13 mouse cellular contexts compared by ENCODE assay signal in genomic region chr9:37077063-37077418, GRCm38 (mm10).
DNase-seq lines count a peak whose midpoint lies in the region; ATAC-seq and TF ChIP-seq lines count a peak whose summit lies in the region.
"Had no signal": no experiment of that assay in that cellular context is flagged by ENCODE, and none has a peak within 500 bp of the region (broad histone marks: within the 10 kb centered on the region; RNA-seq: fewer than 3 reads in every experiment).

No protein-coding gene starts in this region.

- TF ChIP-seq EP300 in liver, postnatal 0 days (IDR thresholded peaks at IDR 0.05; ENCODE audit: low read depth), result no peak

- ATAC-seq in lung, embryonic 14.5 days (ENCODE audit: insufficient read depth), result peak; percentile 50; the same call in 1 of the 2 replicates
- peak; percentile 61 for ATAC-seq in forebrain, embryonic 13.5 days
- no peak for ATAC-seq in intestine, embryonic 16.5 days
- ATAC-seq in neural tube, embryonic 15.5 days (ENCODE audit: low FRiP score), result peak; percentile 49
- ATAC-seq in liver, postnatal 0 days, result no peak

- no peak for DNase-seq in lung, embryonic 14.5 days
- DNase-seq in lung, postnatal 4 days, result no peak
- no peak for DNase-seq in spleen, postnatal 4 days (ENCODE audit: low spot score in 2 of 2)
- no peak for DNase-seq in liver, postnatal 0 days
- no peak for DNase-seq in spleen, adult 12 weeks (ENCODE audit: low spot score)
- DNase-seq: adrenal gland, postnatal 25 days; cerebellum, adult 11 months; kidney, adult 18-20 months; thymus, postnatal 25 days had no signal

- H3K9me3 ChIP-seq in lung, embryonic 14.5 days (ENCODE audit: low read depth, low read length), result no peaks in the 10 kb centered on the region
- no peaks in the 10 kb centered on the region for H3K9me3 ChIP-seq in forebrain, embryonic 13.5 days (replicated peaks)
- no peaks in the 10 kb centered on the region for H3K9me3 ChIP-seq in intestine, embryonic 16.5 days (ENCODE audit: control insufficient read depth, low read length)
- no peaks in the 10 kb centered on the region for H3K9me3 ChIP-seq in neural tube, embryonic 15.5 days (replicated peaks)
- H3K9me3 ChIP-seq in liver, postnatal 0 days (ENCODE audit: low read length), result no peaks in the 10 kb centered on the region
- H3K9me3 ChIP-seq: heart, embryonic 13.5 days had no signal

- 64% methylated on average over 2 of the region's 2 CpGs for WGBS in lung, embryonic 14.5 days
- 25% methylated on average over 2 of the region's 2 CpGs for WGBS in forebrain, embryonic 13.5 days
- 72% methylated on average over 2 of the region's 2 CpGs for WGBS in intestine, embryonic 16.5 days
- WGBS in neural tube, embryonic 15.5 days, result 26% methylated on average over 2 of the region's 2 CpGs
- WGBS in liver, postnatal 0 days (ENCODE audit: insufficient replicate concordance), result 53% methylated on average over 2 of the region's 2 CpGs

- TF ChIP-seq CTCF in lung, embryonic 14.5 days (IDR thresholded peaks at IDR 0.05; ENCODE audit: low read depth), result no peak
- TF ChIP-seq CTCF in liver, postnatal 0 days (IDR thresholded peaks at IDR 0.05; ENCODE audit: low read depth), result no peak

- H3K4me2 ChIP-seq in lung, embryonic 14.5 days, result peak overlapping the region; percentile 35; the same call in 1 of the 2 replicates
- peak overlapping the region; percentile 46 for H3K4me2 ChIP-seq in forebrain, embryonic 13.5 days
- no peak overlapping the region for H3K4me2 ChIP-seq in intestine, embryonic 16.5 days (ENCODE audit: low read depth, low read length)
- H3K4me2 ChIP-seq in neural tube, embryonic 15.5 days, result peak overlapping the region; percentile 40
- no peak overlapping the region for H3K4me2 ChIP-seq in liver, postnatal 0 days (ENCODE audit: low read depth, low read length)
- H3K4me2 ChIP-seq: heart, embryonic 13.5 days had no signal

- H3K4me1 ChIP-seq in lung, embryonic 14.5 days (ENCODE audit: insufficient read depth), result peaks cover 2% of the 10 kb centered on the region; the same call in 1 of the 2 replicates
- H3K4me1 ChIP-seq in forebrain, embryonic 13.5 days, result peaks cover 37% of the 10 kb centered on the region
- H3K4me1 ChIP-seq in intestine, embryonic 16.5 days (ENCODE audit: control insufficient read depth, insufficient read depth, low read length), result no peaks in the 10 kb centered on the region
- peaks cover 60% of the 10 kb centered on the region for H3K4me1 ChIP-seq in neural tube, embryonic 15.5 days
- no peaks in the 10 kb centered on the region for H3K4me1 ChIP-seq in liver, postnatal 0 days (ENCODE audit: insufficient read depth)

- no peaks in the 10 kb centered on the region for H3K36me3 ChIP-seq in lung, embryonic 14.5 days (ENCODE audit: insufficient read depth)
- no peaks in the 10 kb centered on the region for H3K36me3 ChIP-seq in forebrain, embryonic 13.5 days (ENCODE audit: poor library complexity, severe bottlenecking)
- no peaks in the 10 kb centered on the region for H3K36me3 ChIP-seq in intestine, embryonic 16.5 days (ENCODE audit: control insufficient read depth, insufficient read depth, low read length)
- no peaks in the 10 kb centered on the region for H3K36me3 ChIP-seq in neural tube, embryonic 15.5 days
- H3K36me3 ChIP-seq in liver, postnatal 0 days (replicated peaks; ENCODE audit: insufficient read depth, low read length), result no peaks in the 10 kb centered on the region
- H3K36me3 ChIP-seq: heart, embryonic 13.5 days had no signal

- H3K27me3 ChIP-seq in lung, embryonic 14.5 days (ENCODE audit: insufficient read depth, low read length), result no peaks in the 10 kb centered on the region
- 0 out of 2 replicates have a peak, but pooled peaks cover 5% of the 10 kb centered on the region for H3K27me3 ChIP-seq in forebrain, embryonic 13.5 days
- H3K27me3 ChIP-seq in intestine, embryonic 16.5 days (replicated peaks; ENCODE audit: control insufficient read depth, insufficient read depth, low read length), result no peaks in the 10 kb centered on the region
- no peaks in the 10 kb centered on the region for H3K27me3 ChIP-seq in neural tube, embryonic 15.5 days (replicated peaks)
- H3K27me3 ChIP-seq in liver, postnatal 0 days (ENCODE audit: insufficient read depth, low read length), result no peaks in the 10 kb centered on the region
- H3K27me3 ChIP-seq: heart, embryonic 13.5 days had no signal

- no peak overlapping the region; the same call in 1 of the 2 replicates for H3K27ac ChIP-seq in lung, embryonic 14.5 days (ENCODE audit: low read depth)
- H3K27ac ChIP-seq in forebrain, embryonic 13.5 days, result peak overlapping the region; percentile 86
- H3K27ac ChIP-seq in intestine, embryonic 16.5 days (ENCODE audit: low read length), result peak overlapping the region; percentile 21; the same call in 1 of the 2 replicates
- peak overlapping the region; percentile 83 for H3K27ac ChIP-seq in neural tube, embryonic 15.5 days (replicated peaks)
- H3K27ac ChIP-seq in liver, postnatal 0 days (ENCODE audit: low read depth), result no peak overlapping the region
- H3K27ac ChIP-seq: heart, embryonic 13.5 days had no signal

- H3K9ac ChIP-seq in lung, embryonic 14.5 days, result no peak overlapping the region
- no peak overlapping the region for H3K9ac ChIP-seq in forebrain, embryonic 13.5 days
- no peak overlapping the region for H3K9ac ChIP-seq in intestine, embryonic 16.5 days (ENCODE audit: low read depth, low read length)
- no peak overlapping the region for H3K9ac ChIP-seq in neural tube, embryonic 15.5 days (replicated peaks)
- no peak overlapping the region for H3K9ac ChIP-seq in liver, postnatal 0 days (replicated peaks)
- H3K9ac ChIP-seq: heart, embryonic 13.5 days had no signal

- H3K4me3 ChIP-seq in lung, embryonic 14.5 days (ENCODE audit: low read depth, low read length), result no peak overlapping the region
- H3K4me3 ChIP-seq in forebrain, embryonic 13.5 days, result no peak overlapping the region
- no peak overlapping the region for H3K4me3 ChIP-seq in intestine, embryonic 16.5 days (ENCODE audit: low read length)
- H3K4me3 ChIP-seq in neural tube, embryonic 15.5 days (replicated peaks), result no peak overlapping the region
- H3K4me3 ChIP-seq in liver, postnatal 0 days (ENCODE audit: low read depth, low read length), result no peak overlapping the region
- H3K4me3 ChIP-seq: heart, embryonic 13.5 days had no signal

Comparison
In these comparisons a context has a peak if more than half of its experiments do, and no peak if none do; other contexts are left out.
1. ATAC-seq: peak in lung, embryonic 14.5 days (single experiment), forebrain, embryonic 13.5 days (single experiment) and neural tube, embryonic 15.5 days (single experiment); none in intestine, embryonic 16.5 days (single experiment) and liver, postnatal 0 days (single experiment).
2. H3K27ac ChIP-seq: peak in forebrain, embryonic 13.5 days (single experiment), intestine, embryonic 16.5 days (single experiment) and neural tube, embryonic 15.5 days (single experiment); none in lung, embryonic 14.5 days (single experiment) and liver, postnatal 0 days (single experiment).
3. H3K4me2 ChIP-seq: peak in lung, embryonic 14.5 days (single experiment), forebrain, embryonic 13.5 days (single experiment) and neural tube, embryonic 15.5 days (single experiment); none in intestine, embryonic 16.5 days (single experiment) and liver, postnatal 0 days (single experiment).